Mouse (Mus musculus) heart, embryonic 15.5 days (tissue): ENCODE measurements at regions not wholly inside any gene's neighbourhood (a gene's known extent, or its start where the extent isn't known, plus 50 kb on each side); places are given as distances from the start of the nearest gene placed in this dataset.

Experiments used
- ATAC-seq: fragments of 200-750 bp; cut with Nextera tagmentation; replicated peaks from 2 replicates; pipeline ENCODE4 v1.8.0; 2017; ENCODE audit warnings: low read depth, moderate TSS enrichment; ENCODE audit not compliant: insufficient number of reproducible peaks, insufficient read depth, low FRiP score
- H3K27ac ChIP-seq: fragments of 300-500 bp; sonication (generic); 2 replicates; pipeline ENCODE4 v1.5.1; 2015; ENCODE audit warnings: mild to moderate bottlenecking, inconsistent platforms
- H3K27me3 ChIP-seq: fragments of 300-500 bp; sonication (generic); 2 replicates; pipeline ENCODE4 v1.6.1; 2015; ENCODE audit warnings: inconsistent platforms
- H3K36me3 ChIP-seq: fragments of 300-500 bp; sonication (generic); 2 replicates; pipeline ENCODE4 v1.6.1; 2015; ENCODE audit warnings: mild to moderate bottlenecking, inconsistent platforms
- H3K4me1 ChIP-seq: fragments of 300-500 bp; sonication (generic); replicated peaks from 2 replicates; pipeline ENCODE4 v1.6.1; 2015; ENCODE audit warnings: inconsistent platforms
- H3K4me2 ChIP-seq: fragments of 300-500 bp; sonication (generic); 2 replicates; pipeline ENCODE4 v1.6.1; 2015; ENCODE audit warnings: inconsistent platforms, mild to moderate bottlenecking, moderate library complexity
- H3K4me3 ChIP-seq: fragments of 300-500 bp; sonication (generic); 2 replicates; pipeline ENCODE4 v1.5.1; 2015; ENCODE audit warnings: mild to moderate bottlenecking, inconsistent platforms
- H3K9ac ChIP-seq: fragments of 300-500 bp; sonication (generic); 2 replicates; pipeline ENCODE4 v1.6.1; 2015; ENCODE audit warnings: mild to moderate bottlenecking, inconsistent platforms
- H3K9me3 ChIP-seq: fragments of 300-500 bp; sonication (generic); replicated peaks from 2 replicates; pipeline ENCODE4 v1.6.1; 2016; ENCODE audit warnings: inconsistent platforms
- WGBS: fragments of 180-500 bp; shearing (Covaris S2); methylation state at CpG from one replicate; pipeline ENCODE4 v1.1.7; 2015; ENCODE audit warnings: mixed read lengths; 5-methylcytosine and 5-hydroxymethylcytosine counted together

DNA sequence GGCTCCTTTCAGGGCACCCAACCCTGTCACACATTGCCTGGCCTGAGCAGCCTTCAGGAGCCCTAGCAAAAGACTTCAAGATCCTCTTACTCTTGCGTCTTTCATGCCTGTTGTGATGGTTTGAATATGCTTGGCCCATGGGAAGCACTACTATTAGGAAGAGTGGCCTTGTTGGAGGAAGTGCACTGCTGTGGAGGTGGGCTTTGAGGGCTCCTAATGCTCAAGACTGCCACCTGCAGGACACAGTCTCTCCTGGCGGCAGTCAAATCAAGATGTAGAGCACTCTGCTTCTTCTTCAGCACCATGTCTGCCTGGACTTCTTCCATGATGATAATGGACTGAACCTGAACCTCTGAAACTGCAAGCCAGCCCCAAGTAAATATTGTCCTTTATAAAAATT lies 73.0 kb downstream of the Tsen15 start:
- 70% methylated on average over 2 of the region's 2 CpGs for WGBS

DNA sequence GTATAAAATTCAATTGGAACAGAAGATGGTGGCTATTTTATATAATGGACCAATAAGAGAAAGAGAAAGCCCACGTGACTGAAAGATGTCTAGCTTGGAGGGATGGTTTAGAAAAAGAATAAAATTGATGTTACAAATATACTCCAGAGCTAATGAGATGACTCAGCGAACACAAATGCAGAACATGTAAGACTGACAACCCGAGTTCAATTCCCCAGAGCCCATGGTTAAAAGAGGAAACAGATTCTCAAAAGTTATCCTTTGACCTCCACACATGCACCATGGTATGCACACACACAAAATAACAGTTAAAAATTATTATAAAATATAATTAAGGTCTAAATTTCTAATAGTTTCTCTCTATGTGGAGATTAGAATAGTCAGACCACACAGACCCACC lies 81.0 kb downstream of the Tsen15 start:
- WGBS, result 88% methylated on average over 3 of the region's 3 CpGs
- Histone ChIP-seq H3K4me3 (no peak overlapping the region), H3K36me3 (no peaks in the 10 kb centered on the region), H3K9ac (no peak overlapping the region), H3K4me1 (peaks cover 14% of the 10 kb centered on the region), H3K27ac (no peak overlapping the region; the same call in 1 of the 2 replicates), H3K9me3 (no peaks in the 10 kb centered on the region), H3K4me2 (no peak overlapping the region), H3K27me3 (no peaks in the 10 kb centered on the region)
- ATAC-seq, result no peak

More for the DNA sequence above, 73.0 kb downstream of the Tsen15 start:
- no peaks in the 10 kb centered on the region for H3K36me3 ChIP-seq
- no peak overlapping the region for H3K27ac ChIP-seq
- no peaks in the 10 kb centered on the region for H3K27me3 ChIP-seq
- ATAC-seq, result no peak
- no peak overlapping the region for H3K4me3 ChIP-seq
- no peaks in the 10 kb centered on the region for H3K4me1 ChIP-seq
- no peaks in the 10 kb centered on the region for H3K9me3 ChIP-seq
- no peak overlapping the region for H3K4me2 ChIP-seq
- no peak overlapping the region for H3K9ac ChIP-seq

DNA sequence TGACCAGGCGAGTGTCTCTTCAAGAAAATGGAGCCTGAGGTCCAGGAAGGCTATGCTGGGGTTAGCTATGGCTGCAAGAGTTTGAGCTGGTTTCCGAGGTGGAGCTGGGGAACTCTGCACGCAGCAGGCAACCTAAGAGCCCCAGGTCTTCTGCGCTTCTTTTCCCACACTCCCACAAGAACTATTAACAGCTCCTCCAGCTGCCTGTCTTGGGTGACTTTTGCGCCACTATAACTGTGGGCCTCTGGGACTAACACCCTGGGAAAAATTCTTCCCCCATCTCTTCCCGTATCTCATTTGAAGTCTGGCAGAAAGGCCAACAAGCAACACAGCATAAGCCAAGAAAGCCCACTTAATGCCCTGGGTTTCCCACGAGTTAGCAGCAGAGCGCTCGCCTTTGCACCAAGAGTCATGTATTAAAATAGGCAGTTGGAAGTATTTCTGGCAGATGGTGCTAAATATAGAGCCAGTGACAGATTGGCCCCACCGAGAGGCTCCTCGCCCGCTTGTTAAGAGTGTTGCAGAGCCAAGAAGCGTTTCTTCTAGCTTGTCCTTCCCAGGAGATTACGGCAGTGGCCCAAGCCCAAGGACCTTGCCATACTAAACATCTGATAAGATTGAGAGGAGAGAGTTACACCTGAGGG lies 81.9 kb downstream of the Tsen15 start:
- peak overlapping the region; percentile 42 for H3K4me2 ChIP-seq
- peak overlapping the region; percentile 91 for H3K27ac ChIP-seq
- H3K4me3 ChIP-seq, result no peak overlapping the region
- peak; percentile 79 for ATAC-seq
- WGBS, result 37% methylated on average over 14 of the region's 14 CpGs
- no peaks in the 10 kb centered on the region for H3K27me3 ChIP-seq
- H3K36me3 ChIP-seq, result no peaks in the 10 kb centered on the region
- no peaks in the 10 kb centered on the region for H3K9me3 ChIP-seq
- H3K4me1 ChIP-seq, result peaks cover 14% of the 10 kb centered on the region
- peak overlapping the region; percentile 15; the same call in 1 of the 2 replicates for H3K9ac ChIP-seq

DNA sequence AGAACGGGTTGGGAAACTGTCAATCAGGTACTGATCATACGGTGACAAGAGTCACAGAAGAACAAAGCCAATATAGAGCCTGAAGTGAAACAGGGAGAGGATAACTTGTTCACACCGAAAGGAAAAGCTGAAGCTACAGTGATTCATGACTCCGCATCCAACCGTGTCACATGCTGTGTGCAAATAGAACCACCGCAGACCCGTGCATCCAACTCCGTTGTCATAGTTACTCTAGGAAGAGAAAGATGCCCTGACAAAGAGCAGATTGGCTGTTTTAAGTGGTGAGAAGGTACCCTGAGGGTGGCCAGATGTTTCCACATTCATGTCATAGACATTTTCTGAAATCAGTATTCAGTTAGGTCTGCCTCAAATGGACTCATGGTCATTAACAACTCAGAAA lies 85.1 kb downstream of the Tsen15 start:
- H3K27ac ChIP-seq, result no peak overlapping the region
- peaks cover 14% of the 10 kb centered on the region for H3K4me1 ChIP-seq
- no peak for ATAC-seq
- no peak overlapping the region for H3K4me3 ChIP-seq
- no peaks in the 10 kb centered on the region for H3K27me3 ChIP-seq
- H3K4me2 ChIP-seq, result no peak overlapping the region
- 86% methylated on average over 8 of the region's 8 CpGs for WGBS
- no peaks in the 10 kb centered on the region for H3K36me3 ChIP-seq
- H3K9ac ChIP-seq, result no peak overlapping the region
- no peaks in the 10 kb centered on the region for H3K9me3 ChIP-seq

DNA sequence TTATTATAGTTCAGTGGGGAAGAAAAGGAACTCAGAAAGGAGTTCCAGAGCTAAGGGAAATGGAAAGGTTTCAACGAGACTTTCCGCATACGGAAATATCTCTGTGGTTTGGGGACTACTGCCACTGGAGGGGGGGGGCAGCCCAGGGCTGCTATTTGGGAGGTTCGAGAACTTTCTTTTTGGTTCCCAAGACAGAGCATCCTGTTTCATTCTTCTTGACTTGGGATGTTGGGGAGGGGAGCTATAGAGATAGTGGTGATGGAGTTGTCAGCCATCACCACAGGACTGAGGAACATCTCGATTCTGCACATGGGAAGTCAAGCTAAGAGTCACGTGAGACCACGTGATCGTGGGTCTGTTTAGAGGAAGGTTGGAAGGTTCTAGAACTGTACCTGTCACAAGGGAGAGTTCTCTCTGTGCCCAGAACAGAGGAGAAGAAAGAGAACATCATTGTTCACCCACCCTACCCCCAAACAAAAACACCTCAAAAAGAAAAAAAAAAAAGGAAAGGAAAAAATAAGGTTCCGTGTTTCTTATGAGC lies 94.2 kb downstream of the Tsen15 start:
- Histone ChIP-seq H3K4me2 (no peak overlapping the region), H3K4me1 (0 out of 2 replicates have a peak, but pooled peaks cover 8% of the 10 kb centered on the region)
- 71% methylated on average over 9 of the region's 9 CpGs for WGBS

DNA sequence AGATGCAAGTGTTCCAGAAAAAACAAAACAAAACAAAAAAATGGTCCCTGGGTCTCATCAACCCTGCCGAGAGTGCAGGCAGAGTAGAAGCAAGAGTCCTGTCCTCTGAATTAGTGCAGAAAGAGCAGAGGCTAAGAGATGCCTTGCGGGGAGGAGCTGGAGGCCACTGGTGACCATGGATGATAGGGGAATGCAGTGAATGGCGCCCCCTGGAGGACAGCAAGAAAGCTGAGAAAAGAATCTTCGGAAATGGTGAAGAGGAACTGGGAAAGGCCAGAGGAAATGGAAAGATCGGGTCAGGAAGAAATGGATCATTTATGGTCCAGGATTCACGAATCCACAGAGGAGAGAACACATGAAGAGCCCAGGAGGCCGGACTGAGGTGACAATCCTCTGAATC lies 95.7 kb downstream of the Tsen15 start:
- no peak overlapping the region for H3K9ac ChIP-seq
- H3K4me1 ChIP-seq, result 0 out of 2 replicates have a peak, but pooled peaks cover 8% of the 10 kb centered on the region
- H3K4me3 ChIP-seq, result peak overlapping the region; percentile 12; the same call in 1 of the 2 replicates
- no peaks in the 10 kb centered on the region for H3K9me3 ChIP-seq
- H3K36me3 ChIP-seq, result no peaks in the 10 kb centered on the region
- WGBS, result 33% methylated on average over 7 of the region's 7 CpGs
- H3K27ac ChIP-seq, result no peak overlapping the region
- H3K27me3 ChIP-seq, result no peaks in the 10 kb centered on the region
- peak overlapping the region; percentile 39 for H3K4me2 ChIP-seq
- ATAC-seq, result no peak

More for the DNA sequence above, 94.2 kb downstream of the Tsen15 start:
- no peak overlapping the region for H3K4me3 ChIP-seq
- H3K9ac ChIP-seq, result no peak overlapping the region
- no peaks in the 10 kb centered on the region for H3K9me3 ChIP-seq
- no peaks in the 10 kb centered on the region for H3K27me3 ChIP-seq
- H3K36me3 ChIP-seq, result no peaks in the 10 kb centered on the region
- ATAC-seq, result no peak
- H3K27ac ChIP-seq, result no peak overlapping the region

DNA sequence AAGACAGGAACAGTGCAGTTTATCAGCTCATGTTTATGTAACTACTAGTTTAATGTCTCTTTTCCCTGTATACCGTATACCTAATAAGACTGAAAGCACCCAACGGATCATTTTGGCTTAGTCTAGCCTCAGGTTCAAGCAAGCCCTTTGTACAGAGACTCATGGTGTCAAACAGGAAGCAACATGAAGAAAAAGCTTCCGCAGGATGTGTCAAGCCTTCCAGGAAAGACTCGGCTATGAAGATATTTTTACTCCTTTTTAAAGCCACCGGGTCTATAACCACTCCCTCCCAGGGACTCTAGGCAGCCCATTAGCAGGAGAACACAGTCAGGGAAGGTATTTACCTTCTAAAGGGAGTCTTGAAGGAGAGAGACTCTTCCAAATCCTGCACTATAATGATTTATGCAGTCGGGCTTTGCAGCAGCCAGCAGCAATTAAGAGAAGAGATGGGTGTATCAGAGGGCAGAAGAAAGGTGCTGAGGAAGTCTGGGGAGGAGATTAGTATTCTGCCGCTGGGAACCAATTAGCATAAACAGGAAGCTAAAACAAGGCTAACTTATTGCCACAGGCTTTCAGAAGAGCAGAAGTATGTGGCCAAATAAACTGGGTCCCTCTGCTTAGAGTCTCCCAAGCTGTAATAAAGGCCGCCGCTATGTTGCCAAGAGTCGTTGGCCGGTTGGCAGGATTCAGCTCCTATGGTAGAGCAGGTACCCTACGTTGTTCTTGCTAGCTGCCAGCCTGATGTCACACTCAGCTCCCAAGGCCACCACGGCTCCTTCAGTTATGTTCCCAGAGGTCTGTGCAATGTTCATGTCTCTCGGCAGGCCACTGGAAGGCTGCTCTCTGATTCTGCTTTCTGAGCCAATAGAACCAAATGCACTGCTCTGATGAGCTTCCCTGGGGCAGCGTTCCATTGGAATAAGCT lies 98.7 kb downstream of the Tsen15 start:
- no peak for ATAC-seq
- no peaks in the 10 kb centered on the region for H3K27me3 ChIP-seq
- H3K9me3 ChIP-seq, result no peaks in the 10 kb centered on the region
- H3K9ac ChIP-seq, result no peak overlapping the region
- H3K4me2 ChIP-seq, result no peak overlapping the region
- H3K27ac ChIP-seq, result no peak overlapping the region
- 64% methylated on average over 15 of the region's 15 CpGs for WGBS
- H3K4me3 ChIP-seq, result no peak overlapping the region
- no peaks in the 10 kb centered on the region for H3K36me3 ChIP-seq
- H3K4me1 ChIP-seq, result 0 out of 2 replicates have a peak, but pooled peaks cover 8% of the 10 kb centered on the region

DNA sequence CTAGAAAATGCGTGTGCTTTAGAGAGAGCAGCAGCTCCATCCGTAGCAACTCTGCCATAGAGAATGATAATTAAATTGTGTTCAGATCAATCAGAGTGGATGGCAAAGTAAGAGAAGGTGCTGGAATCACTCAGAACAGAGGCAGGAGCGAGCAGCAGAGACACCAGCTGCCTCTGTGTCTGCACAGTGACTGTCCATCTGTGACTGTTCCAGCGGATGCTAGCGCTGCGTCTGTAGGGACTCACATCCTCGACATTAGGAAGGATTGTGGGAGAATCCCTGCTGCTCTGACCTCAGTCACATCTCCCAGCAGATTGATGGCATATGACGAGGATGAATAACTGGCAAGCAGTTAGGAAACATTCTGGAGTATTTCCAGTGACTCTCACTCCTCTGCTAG lies 99.8 kb downstream of the Tsen15 start:
- ATAC-seq, result no peak
- Histone ChIP-seq H3K9ac (no peak overlapping the region), H3K4me1 (0 out of 2 replicates have a peak, but pooled peaks cover 6% of the 10 kb centered on the region), H3K4me2 (no peak overlapping the region), H3K27me3 (no peaks in the 10 kb centered on the region), H3K27ac (no peak overlapping the region), H3K9me3 (no peaks in the 10 kb centered on the region), H3K4me3 (no peak overlapping the region), H3K36me3 (no peaks in the 10 kb centered on the region)
- WGBS, result 82% methylated on average over 8 of the region's 8 CpGs

DNA sequence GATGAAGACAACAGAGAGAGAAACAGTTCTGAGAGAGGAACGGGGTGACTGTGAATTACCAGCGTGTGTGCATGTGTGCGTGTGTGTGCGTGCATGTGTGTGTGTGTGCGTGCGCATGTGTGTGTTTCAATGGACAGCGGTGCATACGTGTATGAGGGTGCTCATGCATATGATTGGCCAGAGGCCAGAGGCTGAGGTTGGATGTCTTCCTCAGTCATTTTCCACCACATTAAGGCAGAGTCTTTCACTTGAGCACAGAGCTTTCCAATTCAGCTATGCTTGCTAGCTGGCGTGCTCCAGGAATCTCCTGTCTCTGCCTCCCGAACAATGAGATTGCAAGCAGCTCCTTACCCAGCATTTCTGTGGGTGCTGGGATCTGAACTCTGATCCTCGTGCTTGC lies 104.4 kb downstream of the Tsen15 start:
- no peak overlapping the region for H3K9ac ChIP-seq
- no peak overlapping the region for H3K27ac ChIP-seq
- no peak overlapping the region for H3K4me3 ChIP-seq
- no peaks in the 10 kb centered on the region for H3K9me3 ChIP-seq
- no peaks in the 10 kb centered on the region for H3K27me3 ChIP-seq
- no peak for ATAC-seq
- no peaks in the 10 kb centered on the region for H3K4me1 ChIP-seq
- H3K36me3 ChIP-seq, result no peaks in the 10 kb centered on the region
- H3K4me2 ChIP-seq, result no peak overlapping the region
- WGBS, result 93% methylated on average over 11 of the region's 11 CpGs

DNA sequence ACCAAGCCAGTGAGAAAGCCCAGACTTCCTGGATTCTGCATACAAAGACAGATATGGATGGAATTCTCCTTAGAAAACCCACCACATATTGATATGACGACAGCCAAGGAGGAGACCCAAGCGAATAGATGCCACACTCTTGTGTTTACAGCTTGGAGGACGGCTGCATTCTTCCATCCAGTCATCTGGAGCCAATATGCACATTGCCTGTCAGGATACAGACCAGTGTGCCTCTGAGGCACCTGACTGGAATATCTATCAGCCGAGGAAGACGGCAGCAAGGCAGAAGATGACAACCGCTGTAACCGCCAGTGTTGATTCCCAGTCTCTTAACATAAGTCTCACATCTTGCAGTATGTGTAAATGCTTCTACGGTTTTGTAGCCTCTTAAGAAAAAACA lies 105.3 kb downstream of the Tsen15 start:
- Histone ChIP-seq H3K27me3 (no peaks in the 10 kb centered on the region), H3K4me1 (no peaks in the 10 kb centered on the region), H3K27ac (no peak overlapping the region), H3K4me2 (no peak overlapping the region), H3K36me3 (no peaks in the 10 kb centered on the region), H3K9me3 (no peaks in the 10 kb centered on the region), H3K4me3 (no peak overlapping the region), H3K9ac (no peak overlapping the region)
- ATAC-seq, result no peak
- WGBS, result 63% methylated on average over 8 of the region's 8 CpGs

DNA sequence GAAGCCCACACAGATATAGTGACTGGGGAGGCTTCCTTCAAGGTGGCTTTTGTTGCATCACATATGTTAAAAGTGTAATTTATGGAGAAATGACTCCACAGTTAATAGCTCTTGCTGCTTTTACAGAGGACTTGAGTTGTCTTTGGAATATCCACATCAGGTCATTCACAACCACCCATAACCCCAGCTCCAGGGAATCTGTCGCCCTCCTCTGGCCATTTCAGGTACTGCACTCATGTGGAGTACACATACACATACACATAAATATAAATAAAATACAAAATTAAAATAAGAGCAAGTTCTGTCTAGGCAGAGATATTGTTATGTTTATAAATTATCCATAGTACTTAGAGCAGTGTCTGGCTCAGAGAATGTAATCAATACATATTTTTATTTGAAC lies 106.5 kb downstream of the Tsen15 start:
- Histone ChIP-seq H3K4me2 (no peak overlapping the region), H3K27me3 (no peaks in the 10 kb centered on the region), H3K4me1 (no peaks in the 10 kb centered on the region), H3K27ac (no peak overlapping the region), H3K9me3 (no peaks in the 10 kb centered on the region), H3K36me3 (no peaks in the 10 kb centered on the region), H3K4me3 (no peak overlapping the region), H3K9ac (no peak overlapping the region)
- WGBS, result 14% methylated on average over 1 of the region's 1 CpGs
- ATAC-seq, result no peak
